Mouse (Mus musculus) retina, embryonic 14.5 days (tissue): ENCODE data around the gene Gm7271.

Source experiments
- DNase-seq: peaks from one replicate; pipeline ENCODE4 v3.0.0-alpha.2; 2015; ENCODE audit warnings: low spot score

Gm7271 gene

GRCm38 (mm10) chr5:76483811-76484210 is at the start of gene Gm7271:
TSS of gene Gm7271 (plus strand) at chr5:76484040.
- peak; percentile 55 for DNase-seq

- DNase-seq: no peak
Observed at GRCm38 (mm10) chr5:76437100-76437499, 46.7 kb upstream of the Gm7271 start.

GRCm38 (mm10) chr5:76437696-76438095 is 46.1 kb upstream of the Gm7271 start:
- no peak for DNase-seq

- no peak for DNase-seq
Observed at GRCm38 (mm10) chr5:76441431-76441830, 42.4 kb upstream of the Gm7271 start.

GRCm38 (mm10) chr5:76474931-76475330 is 8.9 kb upstream of the Gm7271 start:
- DNase-seq: no peak

- DNase-seq: no peak
Observed at GRCm38 (mm10) chr5:76476873-76477272, 7.0 kb upstream of the Gm7271 start.

GRCm38 (mm10) chr5:76477764-76478163 is 6.1 kb upstream of the Gm7271 start:
- no peak for DNase-seq

- DNase-seq: no peak
Observed at GRCm38 (mm10) chr5:76495126-76495525, 11.3 kb downstream of the Gm7271 start.

- DNase-seq: no peak
Observed at GRCm38 (mm10) chr5:76522446-76522845, 38.6 kb downstream of the Gm7271 start.

GRCm38 (mm10) chr5:76524623-76525022 is 40.8 kb downstream of the Gm7271 start:
- no peak for DNase-seq

- DNase-seq: no peak
Observed at GRCm38 (mm10) chr5:76525066-76525465, 41.2 kb downstream of the Gm7271 start.

- DNase-seq: peak; percentile 18
Observed at GRCm38 (mm10) chr5:76525829-76526228, 42.0 kb downstream of the Gm7271 start.

- DNase-seq: peak; percentile 96
Observed at GRCm38 (mm10) chr5:76529040-76529703, 45.3 kb downstream of the Gm7271 start, which contains the start of gene Exoc1. TSS of gene Exoc1 (plus strand) at chr5:76529311.

- no peak for DNase-seq
Observed at GRCm38 (mm10) chr5:76529704-76530066, 45.8 kb downstream of the Gm7271 start.

GRCm38 (mm10) chr5:76533186-76533585 is 49.3 kb downstream of the Gm7271 start:
- no peak for DNase-seq

GRCm38 (mm10) chr5:76536231-76536630 is 52.4 kb downstream of the Gm7271 start:
- no peak for DNase-seq

GRCm38 (mm10) chr5:76537578-76537977 is 53.7 kb downstream of the Gm7271 start:
- DNase-seq: no peak

- no peak for DNase-seq
Observed at GRCm38 (mm10) chr5:76540181-76540580, 56.3 kb downstream of the Gm7271 start.

GRCm38 (mm10) chr5:76540842-76541241 is 57.0 kb downstream of the Gm7271 start:
- DNase-seq: peak; percentile 60

- no peak for DNase-seq
Observed at GRCm38 (mm10) chr5:76543200-76543599, 59.4 kb downstream of the Gm7271 start.

GRCm38 (mm10) chr5:76550426-76550825 is 66.6 kb downstream of the Gm7271 start:
- DNase-seq: no peak

- peak; percentile 69 for DNase-seq
Observed at GRCm38 (mm10) chr5:76565321-76565720, 81.5 kb downstream of the Gm7271 start.
